Mouse (Mus musculus) cerebellum, adult 8-10 months (tissue): Measurements from ENCODE around the gene Gstm5.
A peak's percentile ranks its signal among the peaks of the same experiment; 100 is the strongest.
"Not testable (repeated sequence)": the region's sequence is repeated elsewhere in the genome, so short reads cannot be mapped to it uniquely, and the experiment has no call there.

Experiments used
- DNase-seq: peaks from one replicate; pipeline ENCODE4 v3.0.0; 2022

The Gstm5 gene

GRCm38 (mm10) chr3:107875231-107875630 lies 20.4 kb upstream of the Gstm5 start:
- DNase-seq = no peak

DNA sequence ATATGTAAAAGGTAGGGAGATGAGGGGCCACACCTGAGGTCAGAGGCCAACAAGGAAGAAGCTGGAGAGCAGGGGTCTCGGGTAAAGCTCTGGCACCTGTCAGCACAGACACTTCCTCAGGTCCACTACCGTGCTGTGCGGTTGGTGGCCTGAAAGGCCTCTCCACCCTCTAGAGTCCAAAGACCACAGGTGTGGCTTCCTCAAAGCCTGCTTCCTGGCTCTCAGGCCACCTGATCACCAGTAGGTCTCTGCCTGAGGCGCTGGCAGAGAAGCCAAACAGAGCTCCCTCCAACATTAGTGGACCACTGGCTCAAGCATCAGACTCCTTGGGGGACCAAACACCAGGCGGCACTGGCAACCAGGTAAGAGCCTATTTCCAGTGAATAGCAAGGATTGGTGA lies 18.6 kb upstream of the Gstm5 start, which contains the start of gene Eps8l3:
Eps8l3 (plus strand) TSS at position 225 of the 400 bp plus-strand sequence.
- DNase-seq = no peak

- no peak for DNase-seq
Measured at GRCm38 (mm10) chr3:107877747-107878736, 17.6 kb upstream of the Gstm5 start.

DNA sequence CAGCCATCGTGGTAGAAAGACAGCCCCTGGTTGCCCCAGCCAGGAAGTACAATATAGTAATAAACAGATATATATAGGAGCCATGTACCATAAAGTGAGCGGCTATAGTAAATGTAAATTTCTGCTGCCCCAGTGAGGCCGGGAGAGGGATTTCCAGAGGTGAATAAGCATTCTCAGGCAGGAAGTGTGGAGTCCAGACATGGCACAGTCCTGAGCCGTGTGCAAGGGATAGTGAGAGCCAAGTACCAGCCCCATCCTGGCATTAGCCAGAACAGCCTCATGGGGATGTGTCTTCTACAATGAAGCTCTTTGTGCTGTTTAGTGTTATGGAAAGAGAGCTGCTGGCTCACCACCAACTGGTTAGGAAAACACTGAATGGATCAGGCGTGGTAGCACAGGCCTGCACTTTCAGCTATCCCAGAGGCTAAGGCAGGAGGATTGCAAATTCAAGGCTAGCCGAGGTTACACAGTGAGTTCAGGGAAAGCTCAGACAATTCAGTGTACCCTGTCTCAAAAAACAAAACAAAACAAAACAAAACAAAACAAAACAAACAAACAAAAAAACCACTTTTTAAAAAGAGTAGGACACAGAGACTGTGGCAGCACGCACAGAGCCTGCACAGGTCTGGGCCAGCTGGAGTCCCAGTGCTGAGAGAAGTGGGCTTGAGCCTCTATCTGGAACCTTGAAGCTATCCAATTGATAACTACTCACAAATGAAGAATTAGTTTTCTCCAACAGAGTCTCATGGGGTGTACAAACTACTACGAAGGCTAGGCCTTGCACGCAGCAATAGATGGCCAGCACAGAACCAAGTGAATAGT lies 7.7 kb upstream of the Gstm5 start:
- peak; percentile 16 for DNase-seq

- not testable (repeated sequence) for DNase-seq
Measured at GRCm38 (mm10) chr3:107889236-107889635, 6.4 kb upstream of the Gstm5 start.

- no peak for DNase-seq
Measured at GRCm38 (mm10) chr3:107895194-107895719, 364 bp upstream of the Gstm5 start.

DNA sequence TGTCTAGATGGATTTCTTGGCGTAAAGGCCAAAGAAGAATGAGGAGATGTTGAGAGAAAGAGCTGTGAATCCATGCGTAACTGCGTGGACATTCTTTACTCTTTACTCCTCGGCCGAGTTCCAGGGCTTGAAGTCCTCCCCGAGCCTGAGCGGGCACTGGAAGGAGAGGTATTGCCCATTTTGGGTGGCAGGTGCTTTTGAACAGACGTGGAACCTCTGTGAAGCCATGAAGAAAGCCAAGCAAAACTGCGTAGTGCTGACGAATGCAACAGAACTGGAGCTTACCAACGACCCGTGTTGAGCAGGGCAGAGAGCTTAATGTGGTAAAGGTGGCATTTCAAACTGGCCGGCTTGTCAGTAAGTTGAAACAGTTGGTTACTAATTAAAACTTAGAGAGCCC lies 3.1 kb downstream of the Gstm5 start:
- no peak for DNase-seq

- no peak for DNase-seq
Measured at GRCm38 (mm10) chr3:107900955-107901673, 5.5 kb downstream of the Gstm5 start.

DNA sequence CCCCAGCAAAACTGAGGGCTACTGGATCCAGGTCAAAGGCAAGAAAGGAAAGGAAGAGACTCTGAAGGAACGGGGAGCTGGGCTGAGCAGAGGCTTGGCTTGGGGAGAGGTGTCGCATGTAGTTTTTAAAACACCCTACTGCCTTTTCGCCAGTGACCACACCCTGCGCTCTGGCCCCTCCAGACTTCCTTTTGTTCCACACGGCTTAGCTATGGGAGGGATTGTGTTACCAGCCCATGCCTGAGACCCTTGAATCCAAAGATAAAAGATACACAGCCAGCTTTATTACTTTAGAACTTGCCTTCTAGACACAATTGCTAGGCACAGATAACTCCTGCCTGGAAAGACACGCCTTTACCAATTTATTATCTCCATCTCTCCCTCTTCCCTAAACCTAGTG lies 10.3 kb downstream of the Gstm5 start:
- DNase-seq = no peak

GRCm38 (mm10) chr3:107916674-107917073 lies 21.1 kb downstream of the Gstm5 start:
- no peak for DNase-seq

- no peak for DNase-seq
Measured at GRCm38 (mm10) chr3:107917097-107917496, 21.5 kb downstream of the Gstm5 start.

GRCm38 (mm10) chr3:107917783-107918408 lies 22.3 kb downstream of the Gstm5 start:
- DNase-seq = peak; percentile 57

DNA sequence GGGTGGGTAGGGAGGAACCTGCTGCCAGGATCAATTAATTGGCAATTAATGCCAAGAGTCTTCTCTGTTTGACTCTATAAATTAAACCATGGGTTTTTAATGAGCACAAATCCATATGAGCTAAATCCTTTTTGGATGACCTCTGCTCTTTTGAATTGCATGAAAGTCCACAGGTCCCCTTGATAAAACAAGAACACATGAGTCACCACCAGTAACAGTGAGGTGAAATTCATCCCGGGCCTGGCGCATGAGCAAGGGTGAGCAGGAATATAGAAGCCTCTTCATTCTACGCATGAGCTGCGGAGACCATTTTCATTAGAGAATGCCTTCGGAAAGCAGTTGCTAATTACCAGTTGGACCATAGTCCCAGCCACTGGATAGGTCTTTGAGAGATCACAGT lies 24.7 kb downstream of the Gstm5 start:
- DNase-seq = no peak

DNA sequence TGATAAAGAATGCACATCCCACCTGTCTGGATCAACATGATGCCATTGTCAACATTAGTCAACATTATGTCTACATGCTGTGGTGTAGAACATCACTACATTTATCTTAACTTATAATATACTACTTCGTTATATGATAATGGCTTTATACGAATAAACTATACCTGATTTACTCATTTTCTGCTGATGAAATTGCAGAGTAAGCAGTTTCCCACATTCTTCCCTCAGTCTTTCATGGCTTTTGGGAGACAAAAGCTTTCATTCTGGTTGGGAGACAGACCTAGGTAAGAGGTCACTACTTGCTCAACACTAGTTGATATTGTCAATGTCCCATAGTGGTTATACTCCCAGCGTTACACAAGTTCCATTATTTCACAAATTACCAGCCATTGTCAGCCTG lies 29.7 kb downstream of the Gstm5 start:
- no peak for DNase-seq

- DNase-seq = no peak
Measured at GRCm38 (mm10) chr3:107927841-107928240, 32.2 kb downstream of the Gstm5 start.

DNA sequence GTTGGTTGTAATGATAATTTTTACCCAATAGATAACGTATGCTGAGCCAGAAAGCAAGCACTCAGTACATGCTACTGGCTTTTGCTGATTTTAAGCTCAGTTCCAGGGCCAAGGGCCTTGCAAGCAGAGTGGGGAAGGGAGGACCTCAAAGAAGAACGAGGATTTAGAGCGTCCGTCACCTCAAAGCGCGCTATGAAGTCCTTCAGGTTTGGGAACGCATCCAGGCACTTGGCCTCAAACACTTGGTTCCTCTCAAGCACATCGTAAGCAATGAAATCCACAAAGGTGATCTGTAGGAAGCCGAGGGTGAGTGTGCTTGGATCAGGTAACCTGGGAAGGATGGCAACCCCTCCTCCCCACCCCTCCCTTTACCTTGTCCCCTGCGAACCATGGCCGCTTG lies 33.1 kb downstream of the Gstm5 start:
- no peak for DNase-seq

DNA sequence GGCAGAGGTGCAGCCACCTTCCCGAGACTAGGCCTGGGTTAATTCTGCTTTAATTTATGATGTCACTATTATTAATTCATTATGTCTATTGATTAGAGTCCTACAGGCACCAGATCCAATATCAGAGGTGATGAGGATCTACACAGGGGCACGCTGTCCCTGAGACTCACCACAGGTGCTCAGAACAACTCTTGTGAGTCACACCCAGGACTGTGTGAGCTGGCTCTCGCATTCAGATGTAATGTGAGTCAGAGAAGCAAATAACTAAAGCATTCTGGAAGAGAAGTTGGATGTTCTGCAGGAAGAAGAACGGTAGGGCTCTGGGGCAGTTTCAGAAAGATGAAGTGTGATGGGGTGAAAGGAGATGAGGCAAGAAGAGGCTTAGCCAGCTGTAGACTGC lies 33.6 kb downstream of the Gstm5 start:
- no peak for DNase-seq

DNA sequence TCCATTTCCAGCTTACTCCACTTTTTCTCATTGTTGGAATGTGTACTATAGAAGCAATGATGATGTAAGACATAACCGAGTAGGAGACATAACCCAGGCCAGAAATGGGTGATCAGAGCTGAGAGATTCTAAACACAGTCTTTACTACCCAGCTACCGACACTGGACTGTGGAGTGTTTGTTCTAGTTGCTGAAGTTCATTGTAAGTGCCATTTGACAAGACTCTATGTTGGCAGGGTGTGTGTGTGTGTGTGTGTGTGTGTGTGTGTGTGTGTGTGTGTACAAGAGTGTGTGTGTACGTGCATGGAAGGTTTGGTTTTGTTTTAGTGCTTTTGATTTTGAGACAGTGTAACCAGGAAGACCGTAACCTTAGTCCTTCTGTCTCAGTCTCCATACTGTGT lies 34.1 kb downstream of the Gstm5 start:
- no peak for DNase-seq

GRCm38 (mm10) chr3:107931134-107931533 lies 35.5 kb downstream of the Gstm5 start:
- DNase-seq = no peak

GRCm38 (mm10) chr3:107931670-107932069 lies 36.0 kb downstream of the Gstm5 start, which contains the start of gene Gstm7:
Gstm7 (minus strand) TSS chr3:107931817.
- peak; percentile 85 for DNase-seq

DNA sequence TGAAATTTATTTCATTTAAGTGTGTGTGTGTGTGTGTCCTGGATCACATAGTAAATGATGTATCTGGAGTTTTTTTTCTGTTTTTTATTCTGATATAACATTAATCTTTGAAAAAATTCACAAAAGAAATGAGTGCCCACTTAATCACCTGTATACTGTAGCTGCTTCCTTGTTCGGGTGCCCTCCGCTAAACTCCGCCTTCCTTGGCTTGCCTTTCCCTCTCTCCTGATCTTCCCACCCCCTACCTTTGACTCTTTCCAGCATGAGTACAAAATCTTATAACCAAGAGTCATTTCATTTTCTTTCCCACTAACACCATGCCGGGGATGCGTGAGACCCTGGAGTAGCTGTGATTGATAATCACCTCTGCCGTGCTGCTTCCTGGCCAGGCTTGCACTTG lies 36.5 kb downstream of the Gstm5 start:
- no peak for DNase-seq

DNA sequence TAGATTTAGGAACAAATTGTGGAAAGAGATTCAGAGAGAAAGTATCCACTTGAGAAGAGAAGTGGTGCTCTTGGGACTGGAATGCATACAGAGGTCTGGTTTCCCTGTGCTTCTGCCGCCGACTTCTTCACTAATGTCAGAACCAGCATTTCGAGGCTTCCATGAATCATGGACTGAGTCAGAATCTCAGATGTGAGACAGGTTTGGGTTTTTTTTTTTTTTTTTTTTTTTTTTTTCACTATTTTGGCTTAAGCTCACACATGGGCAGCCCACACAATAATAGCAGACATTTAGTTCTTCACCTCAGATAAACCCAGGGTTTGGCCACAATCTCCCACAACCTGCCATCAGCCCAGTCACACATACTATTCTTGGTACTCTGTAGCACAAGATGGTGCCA lies 39.6 kb downstream of the Gstm5 start:
- DNase-seq = no peak
